Mouse (Mus musculus) thymus, postnatal 0 days (tissue): ENCODE results near the gene Abhd16b. TPM values are rescaled to one million over a fixed set of nuclear protein-coding genes. Genes with fewer than 3 reads are reported as not detected.

Source experiments
- DNase-seq: peaks from one replicate; pipeline ENCODE4 v3.0.0-alpha.2; 2015; ENCODE audit warnings: low spot score
- polyA plus RNA-seq: library from polyadenylated mRNA; unstranded; fragments of >200 nt; fragmentation: Nextera tagmentation; extraction: Ambion mirVana; gene quantifications from 2 replicates; pipeline ENCODE4 v1.2.1, GENCODE M21; 2015

The Abhd16b gene
- 0.14 TPM in 1 of 2 replicates, not detected in the other for polyA plus RNA-seq

DNA sequence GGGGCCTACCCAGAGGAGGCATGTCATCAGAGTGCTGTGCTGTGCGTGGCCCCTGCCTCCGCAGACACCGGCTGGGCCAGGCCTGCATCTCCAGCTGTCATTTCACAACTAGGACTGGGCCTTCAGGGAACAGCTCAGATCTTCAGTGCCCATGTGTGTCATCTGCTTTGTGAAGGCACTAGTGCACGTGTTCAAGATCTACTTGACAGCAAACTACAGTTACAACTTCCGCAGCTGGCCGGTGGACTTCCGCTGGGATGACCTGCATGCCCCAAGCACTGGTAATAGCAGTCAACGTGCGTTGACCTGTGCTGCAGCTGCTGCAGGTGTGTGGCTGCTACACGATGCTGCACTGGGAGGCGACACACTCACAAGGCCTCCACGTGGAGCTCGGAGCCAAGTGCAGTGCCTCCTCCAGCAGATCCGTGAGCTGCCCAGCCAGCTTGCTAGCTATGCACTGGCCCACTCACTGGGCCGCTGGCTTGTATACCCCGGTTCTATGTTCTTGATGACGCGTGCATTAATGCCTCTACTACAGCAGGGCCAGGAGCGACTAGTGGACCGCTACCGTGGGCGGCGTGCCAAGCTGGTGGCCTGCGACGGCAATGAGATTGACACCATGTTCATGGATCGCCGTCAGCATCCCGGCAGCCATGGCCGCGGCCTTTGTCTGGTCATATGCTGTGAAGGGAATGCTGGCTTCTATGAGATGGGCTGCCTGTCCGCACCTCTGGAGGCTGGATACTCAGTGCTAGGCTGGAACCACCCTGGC lies at the start of gene Abhd16b:
Abhd16b (plus strand) TSS at position 51 of the 772 bp plus-strand sequence.
- no peak for DNase-seq

- no peak for DNase-seq
Observed at GRCm38 (mm10) chr2:181452181-181452580, 40.8 kb upstream of the Abhd16b start.

- DNase-seq = no peak
Observed at GRCm38 (mm10) chr2:181453274-181453673, 39.7 kb upstream of the Abhd16b start.

- DNase-seq = no peak
Observed at GRCm38 (mm10) chr2:181455899-181456298, 37.1 kb upstream of the Abhd16b start.

DNA sequence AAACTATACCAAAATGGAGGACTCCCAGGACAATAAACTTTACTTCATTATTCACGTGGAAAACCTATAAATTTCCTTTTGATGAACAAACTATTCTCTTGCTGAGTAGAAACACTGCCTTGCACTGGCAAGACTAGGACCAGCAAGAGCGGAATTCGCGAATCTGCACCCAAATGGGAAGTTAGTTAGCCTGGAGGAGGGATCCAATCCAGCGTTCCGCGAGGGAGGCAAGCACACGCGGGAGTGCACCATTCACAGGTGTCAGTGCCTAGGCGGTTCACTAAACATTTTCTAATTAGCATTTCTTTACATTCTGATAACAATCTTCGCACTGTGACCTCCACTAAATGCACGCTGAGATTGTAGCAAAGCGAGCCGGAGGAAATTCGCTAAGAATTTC lies 35.2 kb upstream of the Abhd16b start:
- DNase-seq = no peak

- DNase-seq = peak; percentile 8
Observed at GRCm38 (mm10) chr2:181458411-181459152, 34.4 kb upstream of the Abhd16b start.

DNA sequence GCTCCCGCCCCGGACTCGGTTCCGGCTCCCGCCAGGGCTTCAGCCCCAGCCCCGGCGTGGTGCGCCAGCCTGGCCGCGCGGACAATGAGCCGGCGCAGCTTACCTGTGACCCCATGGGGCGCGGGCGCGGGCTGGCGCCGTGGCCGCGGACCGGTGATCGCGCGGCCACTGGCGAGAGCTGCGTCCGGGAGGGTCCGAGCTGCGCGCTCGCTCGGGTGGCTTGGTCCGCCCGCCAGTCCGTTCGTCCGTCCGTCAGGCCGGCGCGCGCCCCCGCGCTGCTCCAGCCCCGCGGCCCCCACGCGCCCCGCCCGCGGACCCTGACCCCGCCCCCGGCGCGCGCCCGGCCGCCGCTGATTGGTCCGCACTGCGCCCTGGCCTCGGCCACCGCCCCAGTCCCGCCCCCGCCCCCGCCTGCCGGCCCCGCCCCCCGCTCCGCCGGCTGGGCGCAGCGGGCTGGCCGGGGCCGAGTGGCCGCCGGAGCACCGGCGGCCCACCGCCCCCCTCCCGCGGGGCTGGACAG lies 33.8 kb upstream of the Abhd16b start, which contains the start of gene Zbtb46:
Zbtb46 (minus strand) TSS at position 274 of the 520 bp plus-strand sequence.
- peak; percentile 38 for DNase-seq

DNA sequence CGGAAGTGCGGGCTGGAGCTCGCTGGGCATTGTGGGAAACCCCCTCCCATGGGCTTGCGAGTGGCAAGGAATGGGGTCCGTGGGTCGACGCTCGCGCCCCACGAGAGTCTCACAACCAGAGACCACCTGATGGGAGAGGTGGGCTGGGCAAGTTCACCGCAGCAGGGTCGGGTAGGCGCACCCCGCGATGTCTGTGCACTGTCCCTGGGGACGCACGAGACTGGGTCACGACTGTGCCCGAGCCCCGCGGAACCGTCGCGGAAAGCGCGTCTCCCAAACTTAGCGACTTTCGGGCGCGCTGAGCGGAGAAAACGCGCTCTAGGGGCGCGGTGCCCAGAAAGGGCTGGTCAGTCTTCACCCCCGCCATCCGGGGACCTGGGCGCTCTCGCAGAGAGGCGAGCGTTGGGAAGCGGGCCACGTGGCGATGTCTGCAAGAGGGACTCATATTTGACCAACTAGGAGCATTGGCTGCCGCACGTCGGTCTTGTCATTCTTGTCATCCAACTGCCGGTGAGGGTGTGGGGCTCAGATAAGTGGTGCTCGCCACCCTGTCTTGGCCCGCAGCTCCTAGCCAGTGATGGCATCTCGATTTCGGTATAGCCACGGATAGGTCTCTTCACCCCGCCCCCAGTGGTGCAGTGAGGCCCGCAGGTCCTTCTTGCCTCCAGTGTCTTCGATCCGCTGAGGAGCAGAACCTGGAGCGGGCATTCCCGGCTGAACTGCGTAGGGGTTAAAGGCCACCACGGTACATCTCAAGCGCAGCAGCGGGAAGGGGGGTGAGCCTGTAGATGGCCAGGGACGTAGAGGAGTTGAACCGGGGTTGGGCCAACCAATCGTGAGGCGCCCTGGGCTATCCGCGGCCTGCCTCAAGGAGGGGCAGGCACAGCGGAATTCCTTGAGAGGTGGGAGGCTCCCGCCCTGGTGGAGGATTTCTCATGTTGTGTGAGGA lies 33.1 kb upstream of the Abhd16b start:
- DNase-seq = peak; percentile 21

GRCm38 (mm10) chr2:181461536-181462100 lies 31.4 kb upstream of the Abhd16b start:
- DNase-seq = no peak

DNA sequence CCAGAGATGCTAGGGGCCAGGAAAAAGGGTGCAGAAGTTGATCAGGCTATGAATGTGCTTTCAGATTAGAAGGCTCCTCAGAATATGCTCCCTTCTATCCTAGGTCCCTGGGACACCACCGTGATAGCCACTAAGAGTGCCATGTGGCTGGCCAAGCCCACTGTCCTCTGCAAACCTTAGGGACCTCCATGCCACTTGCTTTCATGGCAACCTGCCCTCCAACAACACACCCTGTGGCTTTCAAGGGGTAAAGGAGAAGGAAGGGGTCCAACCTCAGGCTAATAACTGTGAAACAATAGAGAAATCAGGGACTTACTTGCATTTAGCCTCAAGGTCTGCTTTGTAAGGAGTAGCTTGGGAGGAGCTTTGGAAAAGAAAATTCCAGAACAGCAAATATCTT lies 30.4 kb upstream of the Abhd16b start:
- DNase-seq = no peak

- DNase-seq = no peak
Observed at GRCm38 (mm10) chr2:181463008-181463738, 29.8 kb upstream of the Abhd16b start.

DNA sequence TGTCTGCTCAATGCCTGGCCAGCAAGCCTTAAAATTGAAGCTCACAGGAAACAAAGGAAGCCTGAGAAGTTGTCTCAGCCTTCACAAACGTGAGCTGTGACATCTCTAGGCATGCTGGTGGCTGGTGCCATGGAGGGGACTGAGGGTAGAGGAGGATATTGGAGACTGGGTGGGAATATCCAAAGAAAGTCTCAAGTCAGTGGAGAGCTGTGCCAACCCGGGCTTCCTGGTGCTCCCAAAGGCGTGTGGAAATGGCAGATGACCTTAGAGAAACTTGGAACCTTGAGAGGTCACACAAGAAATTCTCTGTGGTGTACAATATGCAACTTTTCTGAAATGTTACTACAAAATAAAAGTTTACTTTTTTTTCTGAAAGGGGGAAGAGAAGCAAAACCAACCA lies 27.6 kb upstream of the Abhd16b start:
- DNase-seq = no peak

- no peak for DNase-seq
Observed at GRCm38 (mm10) chr2:181470285-181470684, 22.7 kb upstream of the Abhd16b start.

GRCm38 (mm10) chr2:181471246-181471645 lies 21.8 kb upstream of the Abhd16b start:
- DNase-seq = no peak

GRCm38 (mm10) chr2:181472256-181472827 lies 20.7 kb upstream of the Abhd16b start:
- no peak for DNase-seq

DNA sequence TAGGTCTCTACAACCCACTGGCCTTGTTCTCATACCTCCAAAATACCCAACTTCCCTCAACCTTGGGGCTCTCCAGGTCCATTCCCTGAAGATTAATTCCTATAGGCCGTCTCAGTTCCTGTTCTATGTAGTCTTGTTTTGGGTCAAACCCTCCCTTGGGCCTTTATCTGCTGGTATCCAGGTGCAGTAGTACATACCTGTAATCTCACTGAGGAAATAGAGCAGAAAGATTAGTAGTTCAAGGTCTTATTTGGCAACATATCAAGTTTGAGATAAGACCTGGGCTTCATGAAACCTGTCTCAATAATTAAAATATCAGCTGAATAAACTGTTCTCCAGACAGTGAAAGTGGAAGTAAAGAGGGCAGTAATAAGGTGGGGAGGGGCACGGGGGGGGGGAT lies 9.9 kb upstream of the Abhd16b start:
- DNase-seq = no peak

DNA sequence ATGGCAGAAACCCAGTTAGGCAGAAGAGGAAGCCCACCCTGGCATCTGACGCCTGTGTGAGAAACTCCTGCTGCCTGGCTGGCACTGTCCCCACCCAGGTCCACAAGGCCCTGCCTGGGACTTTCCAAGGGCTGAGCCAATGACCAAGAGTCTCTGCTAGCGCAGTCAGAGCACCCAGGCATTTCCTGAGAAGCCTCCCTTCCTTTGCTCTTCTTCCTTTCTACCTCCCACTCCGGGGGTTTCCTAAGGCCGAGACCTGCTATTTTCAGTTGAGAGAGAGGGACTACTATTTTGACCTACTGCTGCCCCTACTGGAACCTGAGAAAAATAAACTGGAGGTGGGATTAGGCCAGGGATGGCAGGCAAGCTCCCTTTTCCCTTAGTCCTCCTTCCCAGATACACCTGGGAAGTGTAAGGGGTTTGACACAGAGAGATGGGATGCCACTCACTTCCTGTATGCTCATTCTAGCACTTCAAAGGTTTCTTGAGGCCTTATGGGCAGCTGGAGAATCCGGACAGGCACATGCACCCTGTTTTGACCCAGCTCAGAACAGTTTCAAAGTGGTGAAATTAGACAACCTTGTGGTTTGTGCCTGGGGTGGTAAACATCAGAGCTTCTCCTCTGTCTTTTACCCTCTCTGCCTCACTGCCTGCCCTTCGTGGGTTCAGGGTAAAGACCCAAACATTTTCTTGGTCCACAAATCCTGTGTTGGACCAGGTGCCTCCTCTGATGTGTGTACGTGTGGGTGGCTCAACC lies 9.3 kb upstream of the Abhd16b start:
- DNase-seq = no peak

- no peak for DNase-seq
Observed at GRCm38 (mm10) chr2:181484456-181485233, 8.4 kb upstream of the Abhd16b start.
